Comparison of ENCODE assay signal across 18 mouse cellular contexts in the genomic region with DNA sequence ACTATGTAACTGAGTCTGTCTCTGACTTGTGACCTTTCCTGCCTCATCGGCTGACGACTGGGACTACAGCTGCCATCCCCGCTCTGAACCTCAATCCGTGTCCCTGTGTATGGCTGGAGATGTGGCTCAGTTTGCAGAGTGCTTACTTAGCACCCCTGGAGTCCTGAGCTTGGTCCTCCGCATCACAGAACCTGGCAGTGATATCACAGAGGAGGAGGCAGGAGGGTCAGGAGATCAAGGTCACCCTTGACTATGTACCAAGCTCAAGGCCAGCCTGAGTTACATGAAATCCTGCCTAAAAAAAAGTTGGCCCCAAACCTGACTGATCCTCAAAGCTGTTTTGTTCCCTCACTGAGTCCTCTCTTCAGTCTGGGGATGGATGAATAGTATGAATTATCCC. TPM values are rescaled to one million over a fixed set of nuclear protein-coding genes. Genes with fewer than 3 reads are reported as not detected.
"Had no signal": no experiment of that assay in that cellular context is flagged by ENCODE, and none has a peak within 500 bp of the region (broad histone marks: within the 10 kb centered on the region; RNA-seq: fewer than 3 reads in every experiment).

No protein-coding gene starts in this region.

- H3K9ac ChIP-seq: liver, embryonic 14.5 days; lung, embryonic 14.5 days; neural tube, embryonic 15.5 days had no signal

- H3K27ac ChIP-seq: limb, embryonic 13.5 days; liver, embryonic 14.5 days; midbrain, embryonic 10.5 days; neural tube, embryonic 15.5 days had no signal

- H3K4me3 ChIP-seq: layer of hippocampus, adult 2 months; limb, embryonic 13.5 days; midbrain, embryonic 10.5 days; myocyte; neural tube, embryonic 15.5 days had no signal

- H3K9me3 ChIP-seq: limb, embryonic 13.5 days; midbrain, embryonic 10.5 days; neural tube, embryonic 15.5 days had no signal

- H3K4me2 ChIP-seq: limb, embryonic 13.5 days; lung, embryonic 14.5 days; neural tube, embryonic 15.5 days had no signal

- H3K36me3 ChIP-seq: limb, embryonic 13.5 days; midbrain, embryonic 10.5 days; neural tube, embryonic 15.5 days had no signal

- DNase-seq: kidney, adult 18-20 months; kidney, postnatal 10 days; kidney, postnatal 4 days; left cerebral cortex, postnatal 4 days; lung, embryonic 14.5 days; lung, postnatal 10 days; lung, postnatal 4 days; midbrain, embryonic 14.5 days; right cerebral cortex, adult 18-20 months; thymus, adult 18-20 months; thymus, postnatal 14 days had no signal

RNA-seq across cellular contexts. Expression of a gene that starts 0.7 kb away (rescaled TPM):
- total RNA-seq: megakaryocyte, adult 5-6 weeks had no signal

RNA-seq across cellular contexts. Expression of a gene that starts 1.4 kb away (rescaled TPM):
- polyA plus RNA-seq: myocyte had no signal

RNA-seq across cellular contexts. Expression of a gene that starts 6.5 kb away (rescaled TPM):
- polyA plus RNA-seq: myocyte had no signal

RNA-seq across cellular contexts. Expression of a gene that starts 18.8 kb away (rescaled TPM):
- total RNA-seq: left cerebral cortex, postnatal 4 days; megakaryocyte, adult 5-6 weeks had no signal
- polyA plus RNA-seq: midbrain, embryonic 14.5 days had no signal
